Mouse (Mus musculus) forebrain, embryonic 14.5 days (tissue): ENCODE results near the gene Hist1h3d. TPM values are rescaled to one million over a fixed set of nuclear protein-coding genes. Genes with fewer than 3 reads are reported as not detected.
"Not testable (repeated sequence)": the region's sequence is repeated elsewhere in the genome, so short reads cannot be mapped to it uniquely, and the experiment has no call there.

ENCODE experiments used
- ATAC-seq: fragments of 200-750 bp; cut with Nextera tagmentation; 2 replicates; pipeline ENCODE4 v1.8.0; 2017; ENCODE audit warnings: mild to moderate bottlenecking, moderate library complexity
- DNase-seq: peaks from one replicate; pipeline ENCODE4 v3.0.0-alpha.2; 2015; ENCODE audit warnings: low spot score
- H3K27ac ChIP-seq: fragments of 300-500 bp; sonication (generic); 2 replicates; pipeline ENCODE4 v1.5.1; 2014; ENCODE audit warnings: low read depth, mild to moderate bottlenecking, control low read depth, low read length, moderate library complexity
- H3K27me3 ChIP-seq: fragments of 300-500 bp; sonication (generic); replicated peaks from 2 replicates; pipeline ENCODE4 v1.6.1; 2014; ENCODE audit warnings: low read length, control low read depth, mixed read lengths; ENCODE audit not compliant: control insufficient read depth, insufficient read depth
- H3K36me3 ChIP-seq: fragments of 300-500 bp; sonication (generic); 2 replicates; pipeline ENCODE4 v1.6.1; 2014; ENCODE audit warnings: low read length, control low read depth; ENCODE audit not compliant: control insufficient read depth, insufficient read depth
- H3K4me1 ChIP-seq: fragments of 300-500 bp; sonication (generic); 2 replicates; pipeline ENCODE4 v1.6.1; 2014; ENCODE audit warnings: antibody characterized with exemption, low read length, control low read depth; ENCODE audit not compliant: control insufficient read depth, insufficient read depth
- H3K4me2 ChIP-seq: fragments of 300-500 bp; sonication (generic); 2 replicates; pipeline ENCODE4 v1.6.1; 2014; ENCODE audit warnings: mild to moderate bottlenecking, control low read depth, low read length
- H3K4me3 ChIP-seq: fragments of 300-500 bp; sonication (generic); 2 replicates; pipeline ENCODE4 v1.5.1; 2014; ENCODE audit warnings: low read depth, low read length, control low read depth
- H3K9ac ChIP-seq: fragments of 300-500 bp; sonication (generic); 2 replicates; pipeline ENCODE4 v1.6.1; 2014; ENCODE audit warnings: mild to moderate bottlenecking, low read length, control low read depth, moderate library complexity
- H3K9me3 ChIP-seq: fragments of 300-500 bp; sonication (generic); replicated peaks from 2 replicates; pipeline ENCODE4 v1.6.1; 2016; ENCODE audit warnings: low read length, control low read depth, mixed read lengths; ENCODE audit not compliant: control insufficient read depth
- WGBS: fragments of 180-500 bp; shearing (Covaris S2); extraction: QIAGEN DNeasy Blood & Tissue Kit; methylation state at CpG from one replicate; pipeline ENCODE4 v1.1.7; 2014; 5-methylcytosine and 5-hydroxymethylcytosine counted together
- polyA plus RNA-seq: library from polyadenylated mRNA; unstranded; fragments of >200 nt; fragmentation: Nextera tagmentation; extraction: Ambion mirVana; gene quantifications from 2 replicates; pipeline ENCODE4 v1.2.1, GENCODE M21; 2014

Gene Hist1h3d
- polyA plus RNA-seq, 1 experiment from 2014 or later, result 5.8 TPM

GRCm38 (mm10) chr13:23560699-23561098 is 14.9 kb upstream of the Hist1h3d start:
- H3K9ac ChIP-seq, H3K4me1 ChIP-seq, H3K4me3 ChIP-seq, ATAC-seq, H3K27me3 ChIP-seq, DNase-seq, H3K36me3 ChIP-seq, H3K9me3 ChIP-seq: not testable (repeated sequence)
- peak overlapping the region; percentile 24; the same call in 1 of the 2 replicates for H3K4me2 ChIP-seq
- H3K27ac ChIP-seq, result 0 out of 2 replicates have a peak overlapping the region, but pooled peaks have one; percentile 21
- whole genome bisulfite sequencing, result 12% methylated on average over 2 of the region's 2 CpGs

DNA sequence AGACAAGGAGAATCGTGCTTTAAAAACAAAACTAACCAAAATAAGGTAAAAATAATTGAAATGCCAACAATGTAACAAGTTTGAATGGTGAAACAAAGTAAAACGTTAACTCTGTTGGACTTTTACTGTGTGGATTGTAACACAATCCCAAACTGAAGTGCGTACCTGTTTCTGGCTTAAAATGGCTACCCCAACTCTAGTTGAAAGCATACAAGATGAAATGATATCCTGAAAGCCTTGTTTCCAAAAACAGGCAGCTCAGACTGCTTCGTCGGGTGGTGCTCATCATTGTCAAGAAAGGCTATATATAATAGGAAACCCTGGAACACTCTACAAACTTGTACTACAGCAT is 14.1 kb upstream of the Hist1h3d start:
- H3K36me3 ChIP-seq, H3K27me3 ChIP-seq, H3K9me3 ChIP-seq, DNase-seq, ATAC-seq, H3K4me1 ChIP-seq: not testable (repeated sequence)
- Histone ChIP-seq H3K4me2 (peak overlapping the region; percentile 68), H3K27ac (peak overlapping the region; percentile 98; the same call in 1 of the 2 replicates), H3K9ac (peak overlapping the region; percentile 63; the same call in 1 of the 2 replicates), H3K4me3 (peak overlapping the region; percentile 38)
- WGBS, result 0% methylated on average over 2 of the region's 5 CpGs

GRCm38 (mm10) chr13:23561883-23562659 is 13.5 kb upstream of the Hist1h3d start, which contains the start of gene Hist1h3e:
Hist1h3e (minus strand) TSS chr13:23562369.
- H3K27ac ChIP-seq, result peak within 1 kb of the TSS; percentile 98
- under 1% methylated on average over 33 of the region's 67 CpGs for whole genome bisulfite sequencing

DNA sequence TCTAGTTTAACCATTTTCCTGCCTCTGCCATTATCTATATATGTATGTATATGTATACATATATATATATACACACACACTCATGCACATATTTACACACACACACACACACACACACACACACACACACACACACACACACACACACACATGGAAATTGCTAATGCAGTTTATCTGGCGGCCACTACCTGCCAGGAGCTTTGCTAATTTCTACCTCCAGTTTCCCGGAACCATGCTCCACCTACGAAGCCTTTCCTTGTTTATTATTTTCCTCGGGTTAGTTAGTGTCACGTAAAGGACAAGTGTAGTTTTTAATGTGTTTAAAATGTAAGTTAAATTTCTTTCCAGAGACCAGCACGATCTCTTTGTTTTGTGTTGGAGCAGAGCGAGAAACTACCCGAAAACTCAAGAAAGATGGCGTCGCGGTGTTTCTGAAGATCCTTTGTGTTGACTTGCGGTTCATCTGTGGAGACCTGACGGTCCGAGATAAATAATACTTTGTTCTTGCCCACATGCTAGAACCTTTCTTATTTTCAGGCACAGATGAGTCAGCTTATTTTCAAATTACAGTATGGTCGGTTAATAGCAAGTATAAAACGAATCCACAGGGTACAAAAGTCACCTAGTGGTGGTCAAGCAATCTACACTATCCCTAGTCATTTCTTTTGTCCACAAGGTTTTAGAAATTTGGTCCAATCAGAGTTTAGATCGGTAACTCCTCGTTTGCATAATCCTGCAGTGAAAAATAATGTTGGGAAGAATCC is 12.7 kb upstream of the Hist1h3d start:
- 2% methylated on average over 18 of the region's 18 CpGs for WGBS
- DNase-seq (peak; percentile 91), ATAC-seq (peak; percentile 54)
- Histone ChIP-seq H3K4me3 (peak overlapping the region; percentile 38), H3K27ac (peak overlapping the region; percentile 98), H3K9me3 (no peaks in the 10 kb centered on the region), H3K4me2 (peak overlapping the region; percentile 68), H3K9ac (peak overlapping the region; percentile 66), H3K36me3 (no peaks in the 10 kb centered on the region), H3K4me1 (0 out of 2 replicates have a peak, but pooled peaks cover 3% of the 10 kb centered on the region), H3K27me3 (no peaks in the 10 kb centered on the region)

More at GRCm38 (mm10) chr13:23561883-23562659, 13.5 kb upstream of the Hist1h3d start, which contains the start of gene Hist1h3e:
- not testable (repeated sequence) for H3K4me1 ChIP-seq, H3K36me3 ChIP-seq, H3K27me3 ChIP-seq, H3K9me3 ChIP-seq
- DNase-seq (peak; percentile 99), ATAC-seq (peak; percentile 95)
- Histone ChIP-seq H3K4me2 (peak within 1 kb of the TSS; percentile 68), H3K4me3 (peak within 1 kb of the TSS; percentile 38), H3K9ac (peak within 1 kb of the TSS; percentile 66)

GRCm38 (mm10) chr13:23564482-23564881 is 11.1 kb upstream of the Hist1h3d start:
- DNase-seq (no peak), ATAC-seq (no peak)
- H3K36me3 ChIP-seq, result no peaks in the 10 kb centered on the region
- H3K9me3 ChIP-seq, result no peaks in the 10 kb centered on the region
- no peaks in the 10 kb centered on the region for H3K27me3 ChIP-seq
- no peak overlapping the region for H3K4me2 ChIP-seq
- no peak overlapping the region for H3K4me3 ChIP-seq
- 0 out of 2 replicates have a peak, but pooled peaks cover 3% of the 10 kb centered on the region for H3K4me1 ChIP-seq
- no peak overlapping the region for H3K9ac ChIP-seq
- no peak overlapping the region; the same call in 1 of the 2 replicates for H3K27ac ChIP-seq
- WGBS, result 92% methylated on average over 2 of the region's 2 CpGs

DNA sequence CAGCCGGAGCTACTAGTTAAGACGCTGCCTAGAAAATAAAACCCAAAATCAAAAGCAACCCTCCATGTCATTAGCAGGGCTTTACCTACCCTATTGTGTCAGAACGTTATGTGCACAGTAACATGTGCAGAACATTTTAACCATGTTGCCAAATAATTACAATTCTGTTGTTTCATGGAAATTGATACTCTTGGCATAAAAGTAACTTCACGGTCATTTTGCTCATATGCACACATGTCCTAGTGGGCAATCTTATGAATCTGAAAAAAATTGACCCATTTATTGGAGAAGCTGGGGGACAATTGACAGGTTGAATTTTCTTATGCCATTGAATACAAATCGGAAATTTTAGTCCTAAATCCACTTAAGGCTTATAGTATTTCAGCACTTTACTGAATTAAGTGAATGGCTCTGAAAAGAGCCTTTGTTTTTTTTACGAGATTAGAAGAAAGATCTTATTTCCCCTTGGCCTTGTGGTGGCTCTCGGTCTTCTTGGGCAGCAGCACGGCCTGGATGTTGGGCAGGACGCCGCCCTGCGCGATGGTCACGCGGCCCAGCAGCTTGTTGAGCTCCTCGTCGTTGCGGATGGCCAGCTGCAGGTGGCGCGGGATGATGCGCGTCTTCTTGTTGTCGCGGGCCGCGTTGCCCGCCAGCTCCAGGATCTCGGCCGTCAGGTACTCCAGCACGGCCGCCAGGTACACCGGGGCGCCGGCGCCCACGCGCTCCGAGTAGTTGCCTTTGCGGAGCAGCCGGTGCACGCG is 5.1 kb upstream of the Hist1h3d start:
- Histone ChIP-seq H3K4me1 (peaks cover 17% of the 10 kb centered on the region), H3K27ac (peak overlapping the region; percentile 93), H3K4me3 (peak overlapping the region; percentile 46), H3K4me2 (peak overlapping the region; percentile 83), H3K9ac (peak overlapping the region; percentile 66)
- WGBS, result under 1% methylated on average over 24 of the region's 41 CpGs
- H3K36me3 ChIP-seq, H3K9me3 ChIP-seq, ATAC-seq, H3K27me3 ChIP-seq: not testable (repeated sequence)
- peak; percentile 51 for DNase-seq

GRCm38 (mm10) chr13:23571022-23571503 is 4.5 kb upstream of the Hist1h3d start, which contains the start of the genes Hist1h2ae and Hist1h2bg:
Hist1h2ae (minus strand) TSS chr13:23571220.
Hist1h2bg (plus strand) TSS chr13:23571396.
- H3K27me3 ChIP-seq, result no peaks in the 10 kb centered on the region
- peak within 1 kb of the TSS; percentile 83 for H3K4me2 ChIP-seq
- peak within 1 kb of the TSS; percentile 93 for H3K27ac ChIP-seq
- WGBS, result under 1% methylated on average over 18 of the region's 18 CpGs
- H3K36me3 ChIP-seq, result no peaks in the 10 kb centered on the region
- H3K4me3 ChIP-seq, result peak within 1 kb of the TSS; percentile 46
- ATAC-seq (peak; percentile 90), DNase-seq (peak; percentile 99)
- H3K9me3 ChIP-seq, result no peaks in the 10 kb centered on the region
- H3K9ac ChIP-seq, result peak within 1 kb of the TSS; percentile 84
- peaks cover 17% of the 10 kb centered on the region for H3K4me1 ChIP-seq

- H3K9me3 ChIP-seq, H3K36me3 ChIP-seq, H3K27me3 ChIP-seq, ATAC-seq: not testable (repeated sequence)
- Histone ChIP-seq H3K4me2 (peak overlapping the region; percentile 83), H3K27ac (peak overlapping the region; percentile 93), H3K4me3 (peak overlapping the region; percentile 46), H3K9ac (peak overlapping the region; percentile 84), H3K4me1 (peaks cover 23% of the 10 kb centered on the region)
- peak; percentile 46 for DNase-seq
- WGBS, result under 1% methylated on average over 10 of the region's 34 CpGs
These were observed 3.9 kb upstream of the Hist1h3d start for GRCm38 (mm10) chr13:23571504-23572217.
